Mouse (Mus musculus) regulatory T cell (primary cell): ENCODE measurements around the gene Rassf2.

Experiments used
- in situ Hi-C: fragments of 300-600 bp; cut with MboI, MseI; formaldehyde crosslinking; loops from one replicate; pipeline ENCODE4 v1.15.1; 2025; ENCODE audit warnings: high pct_unique_total_duplicates

Rassf2 gene

GRCm38 (mm10) chr2:132007475-132007819, 22.6 kb downstream of the Rassf2 start:
- in situ Hi-C loops, result loop anchor here (25.0 kb wide), 1 partner anchor 680 kb away; the partner anchor contains the start of gene Shld1

GRCm38 (mm10) chr2:132006561-132007474, 23.2 kb downstream of the Rassf2 start:
- in situ Hi-C loops, result loop anchor here (25.0 kb wide), 1 partner anchor 680 kb away; the partner anchor contains the start of gene Shld1

- in situ Hi-C loops, result loop anchor here (25.0 kb wide), 1 partner anchor 682 kb away; the partner anchor contains the start of gene Shld1
Measured at GRCm38 (mm10) chr2:132005445-132005844, 24.6 kb downstream of the Rassf2 start.

- in situ Hi-C loops, result loop anchor here (25.0 kb wide), 1 partner anchor 683 kb away; the partner anchor contains the start of gene Shld1
Measured at GRCm38 (mm10) chr2:132004495-132005136, 25.4 kb downstream of the Rassf2 start.

GRCm38 (mm10) chr2:132003916-132004315, 26.1 kb downstream of the Rassf2 start:
- in situ Hi-C loops, result loop anchor here (25.0 kb wide), 1 partner anchor 683 kb away; the partner anchor contains the start of gene Shld1

- in situ Hi-C loops, result loop anchor here (25.0 kb wide), 1 partner anchor 685 kb away; the partner anchor contains the start of gene Shld1
Measured at GRCm38 (mm10) chr2:132001696-132002334, 28.2 kb downstream of the Rassf2 start.

GRCm38 (mm10) chr2:131997356-131997755, 32.7 kb downstream of the Rassf2 start:
- in situ Hi-C loops, result loop anchor here (5.0 kb wide), 1 partner anchor 55 kb away; no protein-coding TSS in a partner anchor

- in situ Hi-C loops, result loop anchor here (5.0 kb wide), 1 partner anchor 56 kb away; no protein-coding TSS in a partner anchor
Measured at GRCm38 (mm10) chr2:131996369-131996768, 33.7 kb downstream of the Rassf2 start.

GRCm38 (mm10) chr2:131995742-131996141, 34.3 kb downstream of the Rassf2 start:
- in situ Hi-C loops, result loop anchor here (5.0 kb wide), 1 partner anchor 57 kb away; no protein-coding TSS in a partner anchor

- in situ Hi-C loops, result loop anchor here (5.0 kb wide), 1 partner anchor 57 kb away; no protein-coding TSS in a partner anchor
Measured at GRCm38 (mm10) chr2:131994971-131995370, 35.1 kb downstream of the Rassf2 start.

- in situ Hi-C loops, result no loop called here
Measured at GRCm38 (mm10) chr2:131993563-131994088, 36.4 kb downstream of the Rassf2 start.

- in situ Hi-C loops, result no loop called here
Measured at GRCm38 (mm10) chr2:131993151-131993550, 36.9 kb downstream of the Rassf2 start.

GRCm38 (mm10) chr2:131992487-131992886, 37.6 kb downstream of the Rassf2 start:
- in situ Hi-C loops, result no loop called here

- in situ Hi-C loops, result no loop called here
Measured at GRCm38 (mm10) chr2:131988550-131988949, 41.5 kb downstream of the Rassf2 start.

- in situ Hi-C loops, result no loop called here
Measured at GRCm38 (mm10) chr2:131987950-131988349, 42.1 kb downstream of the Rassf2 start.

- in situ Hi-C loops, result loop anchor here (5.0 kb wide), 1 partner anchor 155 kb away; no protein-coding TSS in a partner anchor
Measured at GRCm38 (mm10) chr2:131982546-131983196, 47.4 kb downstream of the Rassf2 start.

- in situ Hi-C loops, result loop anchor here (5.0 kb wide), 1 partner anchor 156 kb away; no protein-coding TSS in a partner anchor
Measured at GRCm38 (mm10) chr2:131980866-131981265, 49.2 kb downstream of the Rassf2 start.

- in situ Hi-C loops, result no loop called here
Measured at GRCm38 (mm10) chr2:131976663-131977062, 53.4 kb downstream of the Rassf2 start.

- in situ Hi-C loops, result no loop called here
Measured at GRCm38 (mm10) chr2:131971098-131971497, 59.0 kb downstream of the Rassf2 start.

GRCm38 (mm10) chr2:131970597-131970996, 59.5 kb downstream of the Rassf2 start:
- in situ Hi-C loops, result no loop called here

- in situ Hi-C loops, result no loop called here
Measured at GRCm38 (mm10) chr2:131961671-131962070, 68.4 kb downstream of the Rassf2 start.
